Mouse (Mus musculus) C2C12 (cell line): Measurements from ENCODE around the gene Gm10799. TPM values are rescaled to one million over a fixed set of nuclear protein-coding genes. Genes with fewer than 3 reads are reported as not detected.

ENCODE experiments used
- H3K27me3 ChIP-seq: one replicate; pipeline ENCODE4 v1.6.1; 2011; ENCODE audit not compliant: control insufficient read depth, insufficient read depth, insufficient read length
- H3K36me3 ChIP-seq: one replicate; pipeline ENCODE4 v1.6.1; 2011; ENCODE audit not compliant: control insufficient read depth, insufficient read depth
- H3K4me3 ChIP-seq: one replicate; pipeline ENCODE4 v1.5.1; 2011; ENCODE audit warnings: mild to moderate bottlenecking, control low read depth; ENCODE audit not compliant: poor library complexity, insufficient read depth, severe bottlenecking
- H3K79me2 ChIP-seq: one replicate; pipeline ENCODE4 v1.6.1; 2011; ENCODE audit not compliant: control insufficient read depth, insufficient read depth
- H3K79me3 ChIP-seq: one replicate; pipeline ENCODE4 v1.6.1; 2011; ENCODE audit warnings: low read depth, control low read depth
- H3ac ChIP-seq: one replicate; pipeline ENCODE3; 2011; ENCODE audit warnings: low read depth; ENCODE audit not compliant: control insufficient read depth, insufficient read length
- CEBPB ChIP-seq: IDR thresholded peaks from one replicate; pipeline ENCODE4 v1.6.1; 2011; ENCODE audit warnings: low read depth, mild to moderate bottlenecking, control low read depth, moderate library complexity
- CTCF ChIP-seq: IDR thresholded peaks from one replicate; pipeline ENCODE4 v1.5.1; 2011; ENCODE audit not compliant: control insufficient read depth, insufficient read depth, insufficient read length
- FOSL1 ChIP-seq: IDR thresholded peaks from one replicate; pipeline ENCODE4 v1.8.0; 2011; ENCODE audit warnings: mild to moderate bottlenecking, low read length; ENCODE audit not compliant: poor library complexity, insufficient read depth, severe bottlenecking
- MAX ChIP-seq: IDR thresholded peaks from one replicate; pipeline ENCODE4 v1.6.1; 2011; ENCODE audit warnings: mild to moderate bottlenecking, control low read depth
- MYOD1 ChIP-seq: IDR thresholded peaks from one replicate; pipeline ENCODE4 v1.6.1; 2011; ENCODE audit warnings: low read depth; ENCODE audit not compliant: control insufficient read depth, insufficient read length
- MYOG ChIP-seq: IDR thresholded peaks from one replicate; pipeline ENCODE4 v1.6.1; 2011; ENCODE audit not compliant: control insufficient read depth, insufficient read length; ENCODE audit errors: extremely low read depth
- USF1 ChIP-seq: IDR thresholded peaks from one replicate; pipeline ENCODE4 v1.6.1; 2011; ENCODE audit warnings: low read depth, mild to moderate bottlenecking, control low read depth, moderate library complexity
- polyA plus RNA-seq: library from polyadenylated mRNA; unstranded; fragments of >200 nt; fragmentation: generic; extraction: Trizol; gene quantifications from one replicate; pipeline ENCODE4 v1.2.1, GENCODE M21; 2012; ENCODE audit warnings: missing spikeins

Gene Gm10799
- polyA plus RNA-seq, 1 experiment = not detected

GRCm38 (mm10) chr2:104041632-104042031 lies 26.7 kb downstream of the Gm10799 start:
- Histone ChIP-seq H3ac (no peak overlapping the region), H3K4me3 (no peak overlapping the region), H3K27me3 (no peaks in the 10 kb centered on the region), H3K79me3 (no peaks in the 10 kb centered on the region), H3K36me3 (peaks cover 38% of the 10 kb centered on the region), H3K79me2 (no peaks in the 10 kb centered on the region)
- TF ChIP-seq USF1 (no peak), FOSL1 (no peak), MYOG (no peak), CTCF (no peak), MAX (no peak)

GRCm38 (mm10) chr2:104038236-104038635 lies 30.1 kb downstream of the Gm10799 start:
- no peak overlapping the region for H3ac ChIP-seq
- no peaks in the 10 kb centered on the region for H3K79me3 ChIP-seq
- H3K4me3 ChIP-seq = no peak overlapping the region
- peaks cover 49% of the 10 kb centered on the region for H3K36me3 ChIP-seq
- no peaks in the 10 kb centered on the region for H3K79me2 ChIP-seq
- no peaks in the 10 kb centered on the region for H3K27me3 ChIP-seq
- TF ChIP-seq MYOG (no peak), CTCF (no peak), CEBPB (no peak), MYOD1 (no peak), USF1 (no peak), MAX (no peak), FOSL1 (no peak)

- Histone ChIP-seq H3K4me3 (no peak overlapping the region), H3K27me3 (no peaks in the 10 kb centered on the region), H3ac (no peak overlapping the region), H3K79me2 (no peaks in the 10 kb centered on the region), H3K36me3 (peaks cover 46% of the 10 kb centered on the region), H3K79me3 (no peaks in the 10 kb centered on the region)
- TF ChIP-seq MYOG (no peak), MYOD1 (no peak), FOSL1 (no peak), CTCF (no peak), CEBPB (no peak), USF1 (no peak), MAX (no peak)
Measured at GRCm38 (mm10) chr2:104036316-104036715, 32.0 kb downstream of the Gm10799 start.

- H3K79me3 ChIP-seq = peaks cover under 1% of the 10 kb centered on the region
- no peak overlapping the region for H3ac ChIP-seq
- peaks cover 48% of the 10 kb centered on the region for H3K36me3 ChIP-seq
- H3K27me3 ChIP-seq = no peaks in the 10 kb centered on the region
- H3K79me2 ChIP-seq = peaks cover 2% of the 10 kb centered on the region
- H3K4me3 ChIP-seq = no peak overlapping the region
- TF ChIP-seq USF1 = no peak
- no peak for TF ChIP-seq FOSL1
- no peak for TF ChIP-seq MYOG
- no peak for TF ChIP-seq CEBPB
- no peak for TF ChIP-seq MAX
- TF ChIP-seq MYOD1 = no peak
- no peak for TF ChIP-seq CTCF
Measured at GRCm38 (mm10) chr2:104035595-104035994, 32.8 kb downstream of the Gm10799 start.

- H3K4me3 ChIP-seq = no peak overlapping the region
- H3K79me3 ChIP-seq = peaks cover 3% of the 10 kb centered on the region
- H3K36me3 ChIP-seq = peaks cover 45% of the 10 kb centered on the region
- no peaks in the 10 kb centered on the region for H3K27me3 ChIP-seq
- TF ChIP-seq MYOG (no peak), CTCF (peak; percentile 66)
- H3K79me2 ChIP-seq = peaks cover 8% of the 10 kb centered on the region
- no peak overlapping the region for H3ac ChIP-seq
Measured at GRCm38 (mm10) chr2:104034832-104035472, 33.4 kb downstream of the Gm10799 start.

- Histone ChIP-seq H3K36me3 (peaks cover 37% of the 10 kb centered on the region), H3K79me2 (peaks cover 31% of the 10 kb centered on the region), H3K27me3 (no peaks in the 10 kb centered on the region), H3ac (no peak overlapping the region), H3K79me3 (peaks cover 9% of the 10 kb centered on the region), H3K4me3 (no peak overlapping the region)
- TF ChIP-seq FOSL1 = no peak
Measured at GRCm38 (mm10) chr2:104032056-104032455, 36.3 kb downstream of the Gm10799 start.
